Mouse (Mus musculus) retina, embryonic 14.5 days (tissue): ENCODE measurements around the gene Bcl11b.

Source experiments
- DNase-seq: peaks from one replicate; pipeline ENCODE4 v3.0.0-alpha.2; 2015; ENCODE audit warnings: low spot score

Gene Bcl11b

GRCm38 (mm10) chr12:107998746-107999145 lies 4.7 kb downstream of the Bcl11b start:
- peak; percentile 91 for DNase-seq

GRCm38 (mm10) chr12:107997901-107998300 lies 5.5 kb downstream of the Bcl11b start:
- no peak for DNase-seq

- DNase-seq = no peak
Measured at GRCm38 (mm10) chr12:107997241-107997640, 6.2 kb downstream of the Bcl11b start.

- DNase-seq = no peak
Measured at GRCm38 (mm10) chr12:107996773-107997172, 6.6 kb downstream of the Bcl11b start.

GRCm38 (mm10) chr12:107996216-107996615 lies 7.2 kb downstream of the Bcl11b start:
- no peak for DNase-seq

- DNase-seq = no peak
Measured at GRCm38 (mm10) chr12:107994421-107994820, 9.0 kb downstream of the Bcl11b start.

DNA sequence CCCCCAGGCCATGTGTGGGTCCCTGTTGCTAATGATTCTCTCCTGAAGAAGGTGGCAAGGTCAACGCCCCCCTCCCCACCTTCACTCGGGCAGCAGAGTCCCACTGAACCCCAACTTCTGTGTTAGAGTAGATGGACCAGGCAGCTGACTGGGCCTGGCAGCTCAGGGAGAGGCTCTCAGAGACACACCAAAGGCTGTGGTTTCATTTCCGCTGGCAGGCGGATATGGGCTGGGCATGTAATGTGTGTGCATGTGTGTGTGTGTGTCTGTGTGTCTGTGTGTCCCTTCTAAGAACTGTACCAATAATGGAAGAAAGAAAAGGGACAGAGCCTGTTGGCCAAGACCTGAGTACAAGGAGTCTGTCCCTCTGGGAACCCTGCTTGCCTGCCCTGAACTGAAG lies 10.4 kb downstream of the Bcl11b start:
- no peak for DNase-seq

DNA sequence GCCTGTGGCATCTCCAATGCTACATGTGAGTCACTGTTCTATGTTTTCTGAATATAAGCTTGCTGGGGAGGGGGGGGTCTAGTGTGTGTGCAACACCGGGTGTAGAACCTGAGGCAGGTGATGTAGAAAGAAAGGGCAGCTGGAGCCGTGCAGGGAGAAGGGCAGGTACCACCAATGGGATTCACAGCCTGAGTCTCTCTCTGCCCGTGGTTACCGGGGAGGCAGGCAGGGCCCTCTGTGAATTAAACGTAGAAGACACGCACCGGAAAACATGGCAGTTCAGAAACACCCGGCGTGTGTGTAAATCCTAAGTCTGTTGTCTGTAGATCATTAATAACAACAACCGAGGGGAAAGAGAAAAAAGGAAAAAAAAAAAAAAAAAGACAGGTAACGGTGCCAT lies 12.2 kb downstream of the Bcl11b start:
- DNase-seq = no peak

- no peak for DNase-seq
Measured at GRCm38 (mm10) chr12:107983211-107983610, 20.2 kb downstream of the Bcl11b start.

- DNase-seq = no peak
Measured at GRCm38 (mm10) chr12:107982306-107982705, 21.1 kb downstream of the Bcl11b start.

DNA sequence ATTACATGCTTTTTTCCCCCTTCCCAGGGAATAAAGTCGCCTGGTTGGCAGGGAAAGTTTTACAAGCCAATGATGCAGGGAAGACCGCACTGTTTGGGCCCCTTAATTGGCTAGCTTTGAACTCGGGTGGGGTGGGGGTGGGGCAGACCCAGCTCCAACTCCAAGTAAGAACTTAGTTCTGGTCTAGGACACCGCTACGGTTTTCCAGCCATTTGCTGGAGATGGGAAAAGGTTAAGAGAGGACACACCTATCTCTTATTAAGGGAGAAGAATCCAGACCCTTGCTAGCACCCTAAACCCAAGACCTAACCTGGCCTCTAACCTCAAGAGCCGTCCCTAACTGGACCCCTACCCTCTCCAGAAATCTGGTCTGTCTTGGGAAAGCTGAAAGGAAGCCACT lies 22.2 kb downstream of the Bcl11b start:
- DNase-seq = no peak

DNA sequence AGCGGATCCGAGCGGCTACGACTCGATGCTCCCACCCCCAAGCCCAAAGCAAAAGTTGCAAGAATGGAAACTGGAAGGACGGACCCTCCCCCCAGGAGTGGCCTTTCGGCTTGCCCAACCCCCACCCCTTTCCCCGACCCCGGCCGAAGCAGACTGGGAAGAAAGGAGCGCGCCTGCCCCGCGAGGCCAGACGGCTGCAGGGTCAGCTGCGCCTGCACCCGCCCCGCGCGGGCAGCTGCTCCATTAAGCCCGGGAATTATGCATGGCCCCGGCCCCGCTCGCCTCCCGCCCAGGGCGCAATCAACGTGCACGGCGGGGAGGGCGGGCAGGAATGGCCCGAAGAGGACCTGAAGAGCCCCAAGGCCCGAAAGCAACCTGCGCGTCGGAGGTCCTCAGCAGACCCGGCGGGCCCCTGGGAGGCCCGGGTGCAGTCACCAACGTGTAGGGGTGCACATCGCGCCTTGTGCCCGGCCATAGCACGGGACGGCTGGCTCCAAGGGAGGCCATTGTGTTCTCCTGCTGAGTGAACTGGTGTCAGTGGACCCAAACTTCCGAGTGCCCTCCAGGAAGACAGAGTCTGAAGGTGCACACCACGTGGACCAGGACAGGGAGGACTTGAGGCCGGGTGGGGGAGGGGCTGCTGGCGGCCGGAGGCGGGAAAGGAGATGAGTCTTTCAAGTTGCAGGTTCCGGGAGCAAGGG lies 23.0 kb downstream of the Bcl11b start:
- DNase-seq = peak; percentile 82

GRCm38 (mm10) chr12:107979710-107980260 lies 23.6 kb downstream of the Bcl11b start:
- peak; percentile 76 for DNase-seq

DNA sequence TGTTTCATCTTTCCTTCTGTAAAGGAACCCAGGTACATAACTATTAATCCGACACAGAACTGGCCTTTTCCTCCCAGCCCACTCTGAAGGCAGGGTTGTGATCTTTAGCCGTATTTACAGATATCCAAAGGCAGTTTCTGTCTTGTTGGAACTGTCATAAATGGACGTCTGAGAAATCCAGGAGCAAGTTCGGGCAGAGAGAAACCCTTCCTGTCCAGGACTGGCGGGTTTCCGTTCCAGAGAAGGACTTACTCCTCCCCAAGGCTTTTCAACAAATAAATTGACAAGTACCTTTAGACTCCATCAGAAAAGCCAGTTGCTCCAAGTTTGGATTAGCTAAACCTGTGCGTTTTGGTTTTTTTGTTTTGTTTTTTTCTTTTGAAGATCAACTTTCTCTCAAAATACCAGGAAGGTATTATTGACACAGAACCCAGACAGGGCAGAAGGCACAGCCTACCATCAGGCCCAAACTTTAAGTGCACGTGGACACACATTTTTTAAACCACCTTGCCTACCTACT lies 24.6 kb downstream of the Bcl11b start:
- DNase-seq = no peak

GRCm38 (mm10) chr12:107978063-107978462 lies 25.3 kb downstream of the Bcl11b start:
- no peak for DNase-seq

DNA sequence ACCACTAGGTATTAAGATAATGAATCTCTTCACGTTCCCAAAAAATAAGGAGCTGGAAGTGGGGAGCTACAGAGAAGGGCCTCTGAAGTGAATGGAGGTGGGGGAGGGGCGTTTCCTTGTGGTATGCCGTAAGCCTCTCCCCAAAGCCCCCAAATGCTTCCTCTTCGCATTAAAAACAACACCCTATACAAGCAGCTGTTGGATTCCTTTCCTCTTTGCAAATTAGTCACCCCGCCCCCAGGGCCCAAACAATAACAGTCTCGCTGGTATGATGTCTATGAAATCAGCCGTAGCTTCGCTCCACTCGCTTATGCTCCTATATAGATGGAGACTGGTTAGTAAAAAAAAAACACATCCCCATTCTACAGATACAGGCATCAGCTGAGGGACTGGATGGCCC lies 25.9 kb downstream of the Bcl11b start:
- DNase-seq = peak; percentile 51

GRCm38 (mm10) chr12:107977086-107977485 lies 26.3 kb downstream of the Bcl11b start:
- peak; percentile 21 for DNase-seq

DNA sequence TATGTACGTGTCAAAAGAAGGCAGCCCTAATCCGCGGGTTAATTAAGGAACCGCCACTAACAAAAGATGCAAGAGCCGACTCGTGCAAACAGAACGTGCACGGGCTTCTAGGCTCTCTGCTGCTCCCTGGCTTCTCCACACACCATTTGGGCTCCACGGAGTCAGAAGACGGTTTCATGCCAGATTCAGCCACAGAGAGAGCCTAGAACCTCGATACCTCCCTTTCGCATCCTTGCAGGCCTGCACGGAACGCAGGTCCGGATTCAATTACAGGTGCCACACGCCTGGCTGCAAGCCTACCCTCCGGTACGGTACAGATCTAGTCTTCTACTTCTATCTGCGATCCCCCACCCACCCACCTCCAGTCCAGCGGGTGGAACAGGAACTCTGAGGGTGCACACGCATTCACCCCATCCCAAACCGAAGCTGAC lies 26.8 kb downstream of the Bcl11b start:
- peak; percentile 41 for DNase-seq

GRCm38 (mm10) chr12:107975897-107976570 lies 27.4 kb downstream of the Bcl11b start:
- DNase-seq = no peak

DNA sequence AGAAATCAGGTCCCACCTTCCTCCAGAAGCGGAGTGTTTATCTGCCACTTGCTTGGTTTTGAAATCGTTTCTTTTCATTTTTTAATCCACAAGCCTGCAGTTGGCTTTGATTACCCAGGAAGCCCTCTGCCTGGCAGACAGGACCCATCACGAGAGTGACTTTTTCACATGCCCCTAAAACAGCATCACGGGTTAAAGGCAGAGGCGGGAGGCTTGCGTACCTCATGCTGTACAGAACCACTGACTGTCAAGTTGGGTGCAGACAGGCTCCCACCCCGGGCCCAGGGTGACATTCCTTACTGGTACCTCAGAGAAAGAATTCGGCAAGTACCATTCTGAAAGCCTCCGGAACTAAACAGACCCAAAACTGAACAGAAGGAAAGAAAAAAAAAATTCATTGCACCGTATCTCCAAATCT lies 27.9 kb downstream of the Bcl11b start:
- no peak for DNase-seq

GRCm38 (mm10) chr12:107974504-107974903 lies 28.9 kb downstream of the Bcl11b start:
- DNase-seq = no peak

- DNase-seq = no peak
Measured at GRCm38 (mm10) chr12:107973556-107974140, 29.8 kb downstream of the Bcl11b start.
